Mouse (Mus musculus) bone marrow, adult 2 months (tissue): ENCODE measurements at regions not wholly inside any gene's neighbourhood (a gene's known extent, or its start where the extent isn't known, plus 50 kb on each side); places are given as distances from the start of the nearest gene placed in this dataset.

Experiments used
- CTCF ChIP-seq: fragments of 200-500 bp; IDR thresholded peaks from 2 replicates; pipeline ENCODE4 v1.5.1; 2011; ENCODE audit warnings: low read length, control low read depth; ENCODE audit not compliant: control insufficient read depth, insufficient read depth
- POLR2A ChIP-seq: fragments of 200-500 bp; IDR thresholded peaks from 2 replicates; pipeline ENCODE4 v1.6.1; 2011; ENCODE audit warnings: low read depth, mild to moderate bottlenecking, control low read depth, low read length, borderline replicate concordance; ENCODE audit not compliant: control insufficient read depth

DNA sequence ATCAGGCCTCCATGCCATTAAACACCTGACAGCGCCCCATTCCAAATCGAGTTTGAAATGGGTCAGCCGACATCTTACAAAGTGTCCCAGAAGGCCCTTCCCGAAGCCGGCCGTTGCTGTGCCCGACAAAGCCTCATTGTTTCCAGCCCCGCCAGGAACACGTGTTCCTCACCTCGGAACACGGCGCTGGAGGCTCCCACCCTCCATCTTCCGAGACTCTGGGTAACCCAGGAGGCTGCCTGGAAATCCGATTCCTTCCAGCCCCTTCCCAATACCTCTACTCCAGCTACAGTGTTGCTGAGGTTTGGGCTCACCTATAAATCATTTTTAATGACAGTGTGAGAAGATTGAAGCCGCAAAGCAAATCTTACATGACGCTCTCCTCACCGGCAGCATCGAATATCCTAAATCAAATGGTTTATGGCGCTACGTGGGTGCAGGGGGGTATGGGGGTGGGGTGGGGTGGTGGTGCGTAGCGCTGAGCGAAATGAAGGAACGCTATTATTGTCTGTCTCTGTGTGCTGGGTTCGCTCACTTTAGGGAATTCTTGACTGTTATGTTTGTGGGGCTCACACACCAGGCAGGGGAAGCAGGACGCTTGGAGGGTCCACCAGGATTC is 399.1 kb upstream of the Tbx3 start:
- no peak for TF ChIP-seq CTCF
- TF ChIP-seq POLR2A, result no peak
